Mouse (Mus musculus): Measurements from ENCODE around the gene Chodl.

Chodl gene

GRCm38 (mm10) chr16:78930382-78931286 lies at the start of gene Chodl:
Chodl (plus strand) TSS chr16:78930948.
- peak; percentile 68 for DNase-seq

DNA sequence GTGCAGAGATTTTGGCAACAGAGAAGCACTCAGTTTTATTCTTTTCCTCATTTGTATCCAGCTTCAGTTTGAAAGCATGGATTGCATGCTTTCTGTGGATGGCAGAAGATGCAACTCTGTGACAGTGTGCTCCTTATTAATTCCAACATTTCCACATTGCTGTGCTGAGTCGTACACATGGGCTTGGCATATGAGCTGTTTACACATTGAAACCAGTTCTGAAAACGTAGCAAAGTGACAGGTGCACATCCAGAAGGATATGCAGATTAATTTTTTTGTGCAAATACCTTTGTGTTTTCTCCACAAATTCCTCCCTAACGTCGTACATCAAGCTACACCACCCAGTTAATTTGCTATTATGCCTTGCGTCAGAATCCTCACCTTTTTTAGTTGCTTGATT lies 8.1 kb upstream of the Chodl start:
- no peak for DNase-seq

DNA sequence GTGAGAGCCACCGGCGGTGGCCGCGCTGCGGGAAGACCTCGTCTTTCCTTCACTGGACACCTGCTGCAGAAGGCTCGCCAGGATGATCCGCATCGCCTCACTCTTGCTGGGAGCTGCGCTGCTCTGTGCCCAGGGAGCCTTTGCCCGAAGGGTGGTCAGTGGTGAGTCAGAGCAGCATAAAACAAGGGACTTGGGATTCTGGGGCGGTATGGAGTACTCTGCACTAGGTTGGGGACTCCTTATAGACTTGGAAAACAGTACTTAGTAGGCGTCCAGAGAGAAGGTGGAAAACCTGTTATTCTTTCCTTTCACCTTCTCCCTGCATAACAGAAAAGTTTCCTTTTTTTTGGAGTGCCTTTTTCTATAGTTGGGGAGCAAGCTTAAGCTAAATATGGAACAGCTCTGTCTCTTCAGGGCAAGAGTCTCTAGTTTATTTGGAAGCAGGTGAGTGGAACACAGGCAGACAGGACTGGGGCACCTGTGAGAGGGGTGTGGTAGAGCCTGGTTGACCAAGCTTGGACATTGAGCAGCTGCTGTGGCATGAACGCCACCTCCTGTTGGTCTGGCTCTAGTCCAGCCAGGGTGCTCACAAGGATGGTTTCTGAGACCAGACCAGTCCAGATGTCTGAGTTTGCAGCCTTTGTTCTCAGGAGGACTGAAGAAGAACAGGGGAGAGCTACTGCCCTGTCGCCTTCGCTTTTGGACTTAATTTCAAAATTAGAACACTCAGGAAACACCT lies 708 bp downstream of the Chodl start:
- DNase-seq, result peak; percentile 47

- DNase-seq, result no peak
These were observed 3.5 kb downstream of the Chodl start for GRCm38 (mm10) chr16:78934298-78934697.

GRCm38 (mm10) chr16:78937755-78938154 lies 7.0 kb downstream of the Chodl start:
- DNase-seq, result peak; percentile 59

- no peak for DNase-seq
These were observed 19.6 kb downstream of the Chodl start for GRCm38 (mm10) chr16:78950359-78950758.

DNA sequence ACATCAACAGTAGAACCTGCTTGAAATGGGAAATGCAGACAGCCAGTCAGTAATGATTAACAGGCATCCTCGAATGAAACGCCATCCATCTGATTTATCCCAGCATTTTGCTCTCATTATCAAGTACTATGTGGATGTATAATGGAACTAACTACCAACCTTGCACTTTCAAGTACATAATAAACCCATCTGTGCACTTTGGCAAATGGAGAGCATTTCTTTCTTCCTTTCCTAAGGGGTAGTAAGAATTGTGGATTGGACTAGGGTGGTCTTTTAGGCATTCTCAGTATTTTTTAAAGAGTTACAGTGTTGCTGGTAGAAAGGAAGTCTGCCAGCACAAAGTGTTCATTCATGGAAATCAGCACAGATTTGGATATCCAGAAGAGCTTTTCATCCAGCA lies 26.7 kb downstream of the Chodl start:
- no peak for DNase-seq

DNA sequence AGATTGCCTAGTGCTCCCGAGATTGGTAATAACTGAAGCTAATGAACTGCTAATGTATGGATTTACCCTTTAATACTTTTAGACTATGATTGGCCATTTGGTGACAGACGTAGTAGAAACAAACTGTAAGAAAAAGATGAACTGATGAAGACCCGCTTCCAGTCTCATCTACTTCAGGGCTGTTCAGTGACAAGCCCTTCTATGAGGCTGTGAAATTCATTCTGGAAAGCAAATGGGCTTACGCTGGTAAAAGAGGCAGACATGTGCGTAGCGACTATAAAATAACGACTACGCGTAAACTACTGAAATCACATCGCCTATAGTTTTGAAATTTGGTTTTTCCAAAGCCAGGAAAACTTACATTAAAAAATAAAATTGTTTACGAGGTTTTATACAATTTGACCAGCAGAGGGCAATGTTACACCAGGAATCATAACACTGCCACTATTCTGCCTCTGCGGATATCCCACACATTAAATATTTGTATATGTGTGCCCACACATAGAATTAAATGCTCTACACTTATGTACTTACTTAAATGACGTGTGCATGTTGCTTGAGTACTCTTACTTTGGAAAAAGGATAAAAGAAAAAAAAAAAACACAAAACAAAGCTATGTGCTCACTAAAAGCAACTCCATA lies 38.5 kb downstream of the Chodl start:
- peak; percentile 60 for DNase-seq

- DNase-seq, result no peak
These were observed 43.4 kb downstream of the Chodl start for GRCm38 (mm10) chr16:78974099-78974498.

DNA sequence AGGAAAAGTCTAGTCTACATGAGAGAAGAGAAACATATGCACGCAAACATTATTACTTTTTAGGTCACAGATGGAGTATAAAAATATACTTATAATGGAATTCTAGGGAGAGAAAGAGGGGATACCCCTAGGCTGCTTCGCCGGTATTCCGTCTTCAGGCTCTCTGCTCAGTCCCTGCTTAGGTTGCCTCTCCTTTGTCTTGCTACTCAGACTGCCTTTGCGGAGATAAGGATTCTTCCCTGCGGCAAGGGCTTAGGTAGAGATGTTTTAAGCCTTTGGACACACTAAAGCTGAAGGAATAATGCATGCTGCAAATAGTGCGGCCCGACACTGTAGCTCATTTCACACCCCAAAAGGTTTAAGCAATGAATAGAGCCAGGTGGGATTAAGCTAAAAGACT lies 45.6 kb downstream of the Chodl start:
- no peak for DNase-seq
